Mouse (Mus musculus) v-Abl transformed pro-B cells (cell line): ENCODE measurements at regions not wholly inside any gene's neighbourhood (a gene's known extent, or its start where the extent isn't known, plus 50 kb on each side); places are given as distances from the start of the nearest gene placed in this dataset.
"Not testable (repeated sequence)": the region's sequence is repeated elsewhere in the genome, so short reads cannot be mapped to it uniquely, and the experiment has no call there.

Experiments
- in situ Hi-C, 2 experiments: fragments of 400-800 bp; cut with MboI; formaldehyde crosslinking; loops; one replicate each; pipeline ENCODE4 v1.15.1; 2025; ENCODE audit not compliant: unreplicated experiment in 2 of 2

DNA sequence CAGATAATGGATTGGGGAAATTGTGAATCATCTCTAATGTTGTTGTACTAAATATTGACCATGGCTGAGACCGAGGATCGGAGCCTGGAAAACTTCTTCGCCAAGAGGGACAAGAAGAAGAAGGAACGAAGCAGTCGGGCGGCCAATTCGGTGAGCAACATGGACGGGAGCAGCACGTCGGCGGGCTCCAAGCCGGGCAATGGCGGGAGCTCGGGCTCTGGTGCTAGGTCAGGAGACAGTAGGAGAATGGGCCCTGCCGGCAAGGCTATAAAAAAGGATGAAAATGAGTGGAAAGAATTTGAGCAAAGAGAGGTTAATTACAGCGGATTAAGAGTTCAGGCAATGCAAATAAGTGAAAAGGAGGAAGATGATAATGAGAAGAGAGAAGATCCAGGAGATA, 55.0 kb upstream of the Zfp990 start:
- in situ Hi-C loops: not testable (repeated sequence)

DNA sequence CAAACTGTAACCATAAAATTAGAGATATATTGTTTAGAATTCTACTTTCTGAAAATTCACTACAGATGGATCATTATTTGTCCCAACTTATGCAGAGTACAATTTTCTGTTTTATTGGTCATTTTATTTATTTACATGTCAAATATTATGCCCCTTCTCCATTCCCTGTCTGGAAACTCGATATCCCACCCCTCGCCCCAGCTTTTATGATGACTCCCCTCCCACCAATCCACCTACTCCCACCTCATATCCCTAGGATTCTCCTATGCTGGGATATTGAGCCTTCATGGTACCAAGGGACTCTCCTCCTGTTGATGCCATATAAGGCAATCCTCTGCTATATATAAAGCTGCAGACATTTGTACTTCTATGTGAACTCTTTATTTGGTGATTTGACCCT, 62.0 kb upstream of the Zfp990 start:
- in situ Hi-C loops: loop anchor here in 1 of 2 experiments (10.0 to 25.0 kb wide), 2 partner anchors 1676 to 1889 kb away; no protein-coding TSS in a partner anchor

DNA sequence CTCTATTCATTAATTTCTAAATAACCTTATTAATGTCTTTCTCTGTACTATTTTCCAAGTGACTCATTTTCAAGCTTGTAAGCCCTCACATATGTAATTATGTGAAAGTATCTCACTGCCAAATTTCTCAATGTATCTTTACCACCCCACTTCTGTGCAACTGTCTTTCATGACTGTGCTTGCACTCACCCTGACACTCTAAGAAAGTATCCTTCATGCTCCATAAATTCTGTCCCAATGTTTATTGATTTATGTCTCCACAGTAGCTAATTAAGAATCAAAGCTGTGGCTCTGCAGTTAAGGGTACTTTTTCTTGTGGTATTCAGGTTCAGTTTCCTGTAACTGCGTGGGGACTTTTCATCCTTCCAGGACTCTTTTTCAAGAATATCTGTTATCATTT, 73.8 kb upstream of the Zfp990 start:
- in situ Hi-C loops: loop anchor here in 1 of 2 experiments (10.0 to 25.0 kb wide), 2 partner anchors 1901 to 1998 kb away; no protein-coding TSS in a partner anchor

DNA sequence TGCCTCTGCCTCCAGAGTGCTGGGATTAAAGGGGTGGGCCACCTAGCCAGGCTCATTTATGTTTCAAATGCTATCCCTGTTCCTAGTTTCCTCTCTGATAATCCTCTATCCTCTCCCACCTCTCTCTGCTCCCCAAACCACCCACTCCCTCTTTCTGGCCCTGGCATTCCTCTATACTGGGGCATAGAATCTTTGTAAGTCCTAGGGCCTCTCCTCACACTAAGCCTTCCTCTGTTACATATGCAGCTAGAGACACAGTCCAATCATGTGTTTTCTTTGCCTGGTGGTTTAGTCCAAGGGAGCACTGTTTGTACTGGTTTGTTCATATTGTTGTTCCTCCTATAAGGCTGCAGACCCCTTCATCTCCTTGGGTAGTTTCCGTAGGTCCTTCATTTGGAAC, 76.0 kb upstream of the Zfp990 start:
- in situ Hi-C loops: loop anchor here in 1 of 2 experiments (10.0 to 25.0 kb wide), 2 partner anchors 1903 to 2000 kb away; no protein-coding TSS in a partner anchor

DNA sequence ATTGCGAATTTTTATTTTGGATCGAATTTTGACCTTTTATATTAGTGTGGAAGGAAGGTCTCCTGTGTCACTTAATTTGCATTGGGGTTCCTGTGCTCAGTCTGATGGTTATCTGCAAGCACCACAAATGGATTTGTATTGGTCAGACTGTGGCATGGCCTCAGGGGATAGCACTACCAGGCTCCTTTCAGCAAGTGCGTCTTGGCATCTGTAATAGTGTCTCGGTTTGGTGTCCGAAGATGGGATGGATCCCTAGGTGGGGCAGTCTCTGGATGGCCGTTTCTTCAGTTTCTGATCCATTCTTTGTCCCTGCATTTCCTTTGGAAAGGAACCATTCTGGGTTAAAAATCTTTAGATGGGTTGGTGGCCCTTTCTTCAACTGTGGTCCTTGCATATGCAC, 76.5 kb upstream of the Zfp990 start:
- in situ Hi-C loops: loop anchor here in 1 of 2 experiments (10.0 to 25.0 kb wide), 2 partner anchors 1903 to 2001 kb away; no protein-coding TSS in a partner anchor

DNA sequence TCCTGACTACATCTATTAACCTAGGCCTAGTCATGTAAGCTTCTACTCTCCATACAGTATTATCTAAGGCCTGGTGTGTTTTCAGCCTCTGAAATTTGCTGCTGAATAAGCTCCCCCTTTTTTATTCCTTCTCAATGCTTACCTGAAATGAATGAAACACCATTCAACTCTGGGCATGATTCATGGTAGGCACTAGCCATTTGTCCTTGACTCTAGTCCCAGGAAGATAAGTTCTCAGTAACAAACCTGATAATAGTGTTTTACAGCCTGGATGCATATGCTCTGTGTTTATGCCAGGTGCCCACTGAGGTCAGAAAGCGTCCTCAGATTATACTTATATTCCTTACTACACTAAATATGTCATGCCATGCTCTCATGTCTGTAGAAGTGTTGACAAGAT, 77.3 kb upstream of the Zfp990 start:
- in situ Hi-C loops: loop anchor here in 1 of 2 experiments (10.0 to 25.0 kb wide), 2 partner anchors 1904 to 2002 kb away; no protein-coding TSS in a partner anchor

DNA sequence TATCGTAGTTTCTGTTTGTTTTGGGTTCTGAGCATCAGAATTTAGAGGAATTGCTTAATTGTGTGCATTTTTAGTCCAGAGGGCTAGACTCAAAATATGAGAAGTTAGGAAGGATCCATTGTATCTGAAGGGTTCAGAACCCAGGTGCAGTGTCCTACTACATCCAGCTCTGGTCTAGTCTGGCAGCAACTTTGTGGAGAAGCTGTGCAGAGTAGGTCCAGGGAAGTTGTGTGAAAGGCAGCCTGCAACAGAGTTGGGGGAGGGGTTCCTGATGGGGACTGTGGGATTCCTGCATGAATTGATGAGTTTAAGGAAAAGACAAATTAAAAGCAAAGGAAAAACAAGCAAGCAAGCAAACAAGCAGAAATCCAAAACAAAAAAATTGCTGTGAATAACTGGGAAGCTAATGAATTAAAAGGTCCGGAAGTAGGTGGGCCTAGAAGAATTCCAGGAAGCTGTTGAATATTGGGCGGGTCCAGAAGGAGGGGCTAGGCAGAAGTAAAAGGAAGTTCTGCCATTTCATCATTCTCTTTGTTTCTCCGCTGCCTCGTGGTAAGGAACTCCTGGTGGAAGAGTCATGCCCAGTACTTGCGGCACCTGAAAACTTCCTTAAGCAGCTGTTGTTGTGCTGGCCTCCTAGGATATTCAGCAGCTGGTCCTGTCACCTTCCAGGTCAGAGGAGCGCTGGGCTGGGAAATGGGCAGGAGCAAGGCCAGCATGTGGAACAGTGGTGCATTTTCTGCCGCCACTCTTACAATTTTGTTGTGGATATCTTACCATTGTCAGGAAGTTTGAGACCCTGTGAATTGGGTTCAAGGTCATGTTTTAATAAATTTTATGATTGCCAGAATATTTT, 78.4 kb upstream of the Zfp990 start:
- in situ Hi-C loops: loop anchor here in 1 of 2 experiments (10.0 to 25.0 kb wide), 2 partner anchors 1905 to 2003 kb away; no protein-coding TSS in a partner anchor

DNA sequence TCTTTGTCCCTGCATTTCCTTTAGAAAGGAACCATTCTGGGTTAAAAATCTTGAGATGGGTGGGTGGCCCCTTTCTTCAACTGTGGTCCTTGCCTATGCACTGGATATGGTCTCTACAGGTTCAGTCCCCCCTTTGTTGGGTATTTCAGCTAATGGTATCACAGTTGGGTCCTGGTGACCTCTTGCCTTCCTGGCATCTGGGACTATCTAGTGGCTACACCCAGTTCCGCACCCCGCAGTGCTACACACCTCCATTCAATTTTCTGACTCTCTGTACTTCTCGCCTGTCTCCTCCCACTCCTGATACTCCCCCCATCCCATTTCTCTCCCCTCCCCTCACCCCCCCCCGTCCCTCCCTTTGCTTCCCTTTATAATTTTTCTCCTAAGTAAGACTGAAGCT, 92.7 kb upstream of the Zfp990 start:
- in situ Hi-C loops: not testable (repeated sequence)

DNA sequence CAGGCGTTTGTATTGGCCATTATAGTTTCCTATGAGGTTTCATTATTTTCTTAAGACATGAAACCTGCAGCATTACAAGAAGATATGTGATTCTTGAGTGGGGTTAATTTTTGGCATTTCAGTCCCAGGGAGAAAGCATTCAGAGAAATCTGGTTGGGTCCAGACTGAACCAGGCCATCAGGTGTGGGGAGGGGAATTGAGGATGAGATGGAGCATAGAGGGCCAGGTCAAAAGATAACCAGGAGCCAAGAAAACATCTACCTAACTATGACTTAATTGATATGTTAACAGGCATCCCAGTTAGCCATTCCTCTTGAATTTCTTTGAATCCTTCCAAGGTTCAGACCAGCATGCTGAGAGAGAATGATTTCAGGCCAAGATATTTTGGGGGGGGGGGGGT, 96.2 kb upstream of the Tnfrsf8 start:
- in situ Hi-C loops: no loop called here

DNA sequence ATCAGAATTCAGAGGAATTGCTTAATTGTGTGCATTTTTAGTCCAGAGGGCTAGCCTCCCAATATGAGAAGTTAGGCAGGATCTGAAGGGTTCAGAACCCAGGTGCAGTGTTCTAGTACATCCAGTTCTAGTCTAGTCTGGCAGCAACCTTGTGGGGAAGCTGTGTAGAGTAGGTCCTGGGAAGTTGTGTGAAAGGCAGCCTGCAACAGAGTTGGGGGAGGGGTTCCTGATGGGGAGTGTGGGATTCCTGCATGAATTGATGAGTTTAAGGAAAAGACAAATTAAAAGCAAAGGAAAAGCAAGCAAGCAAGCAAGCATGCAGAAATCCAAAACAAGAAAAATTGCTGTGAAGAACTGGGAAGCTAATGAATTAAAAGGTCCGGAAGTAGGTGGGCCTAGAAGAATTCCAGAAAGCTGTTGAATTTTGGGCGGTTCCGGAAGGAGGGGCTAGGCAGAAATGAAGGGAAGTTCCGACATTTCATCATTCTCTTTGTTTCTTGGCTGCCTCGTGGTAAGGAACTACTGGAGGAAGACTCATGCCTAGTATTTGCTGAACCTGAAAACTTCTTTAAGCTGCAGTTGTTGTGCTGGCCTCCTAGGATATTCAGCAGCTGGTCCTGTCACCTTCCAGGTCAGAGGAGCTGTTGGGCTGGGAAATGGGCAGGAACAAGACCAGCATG, 95.0 kb upstream of the Tnfrsf8 start:
- in situ Hi-C loops: loop anchor here in 1 of 2 experiments (5.0 kb wide), 1 partner anchor 172 kb away; no protein-coding TSS in a partner anchor

DNA sequence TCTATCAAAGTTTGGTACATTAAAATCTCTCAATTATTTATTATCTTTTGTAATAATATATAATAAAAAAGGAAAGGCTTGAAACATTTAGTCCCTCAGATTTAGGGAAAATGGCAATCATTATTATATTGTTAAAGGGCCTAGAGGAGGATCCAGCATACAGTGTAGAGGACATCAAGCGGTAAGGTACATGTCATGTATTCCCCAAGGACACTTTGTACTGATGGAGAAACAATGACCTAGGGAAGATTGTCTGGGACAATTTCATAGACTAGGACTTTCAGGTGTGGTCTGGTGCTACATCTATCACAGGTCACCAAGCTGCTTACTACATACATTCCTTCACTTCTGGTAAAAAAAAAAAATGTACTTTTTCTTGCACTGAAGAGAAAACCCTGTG, 91.1 kb upstream of the Tnfrsf8 start:
- in situ Hi-C loops: loop anchor here in 1 of 2 experiments (5.0 kb wide), 1 partner anchor 176 kb away; no protein-coding TSS in a partner anchor

DNA sequence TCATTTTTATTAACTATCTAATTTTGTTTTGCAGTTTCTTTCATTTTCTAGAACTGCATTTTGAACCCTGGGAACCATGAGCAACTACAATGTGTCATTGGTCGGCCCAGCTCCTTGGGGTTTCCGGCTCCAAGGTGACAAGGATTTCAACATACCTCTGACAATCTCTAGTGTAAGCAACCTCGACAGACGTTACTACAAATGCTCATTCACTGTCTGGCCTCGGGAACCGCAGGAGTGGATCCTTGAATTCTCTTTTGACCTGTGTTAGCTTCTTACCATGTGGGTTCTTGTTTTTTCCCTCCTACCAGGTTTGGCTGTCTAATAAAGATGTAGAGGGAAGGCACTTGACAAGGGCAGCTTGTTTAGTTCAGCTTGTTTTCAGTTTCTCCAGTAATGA, 89.3 kb upstream of the Tnfrsf8 start:
- in situ Hi-C loops: loop anchor here in 1 of 2 experiments (5.0 kb wide), 1 partner anchor 173 kb away; no protein-coding TSS in a partner anchor

DNA sequence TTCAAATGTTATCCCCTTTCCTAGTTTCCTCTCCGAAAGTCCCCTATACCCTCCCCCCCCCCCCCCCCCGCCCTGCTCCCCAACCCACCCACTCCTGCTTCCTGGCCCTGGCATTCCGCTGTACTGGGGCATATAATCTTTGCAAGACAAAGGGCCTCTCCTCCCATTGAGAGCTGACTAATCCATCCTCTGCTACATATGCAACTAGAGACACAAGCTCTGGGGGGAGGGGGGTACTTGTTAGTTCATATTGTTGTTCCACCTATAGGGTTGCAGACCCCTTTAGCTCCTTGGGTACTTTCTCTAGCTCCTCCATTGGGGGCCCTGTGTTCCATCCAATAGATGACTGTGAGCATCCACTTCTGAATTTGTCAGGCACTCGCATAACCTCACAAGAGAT, 63.9 kb upstream of the Tnfrsf8 start:
- in situ Hi-C loops: not testable (repeated sequence)

DNA sequence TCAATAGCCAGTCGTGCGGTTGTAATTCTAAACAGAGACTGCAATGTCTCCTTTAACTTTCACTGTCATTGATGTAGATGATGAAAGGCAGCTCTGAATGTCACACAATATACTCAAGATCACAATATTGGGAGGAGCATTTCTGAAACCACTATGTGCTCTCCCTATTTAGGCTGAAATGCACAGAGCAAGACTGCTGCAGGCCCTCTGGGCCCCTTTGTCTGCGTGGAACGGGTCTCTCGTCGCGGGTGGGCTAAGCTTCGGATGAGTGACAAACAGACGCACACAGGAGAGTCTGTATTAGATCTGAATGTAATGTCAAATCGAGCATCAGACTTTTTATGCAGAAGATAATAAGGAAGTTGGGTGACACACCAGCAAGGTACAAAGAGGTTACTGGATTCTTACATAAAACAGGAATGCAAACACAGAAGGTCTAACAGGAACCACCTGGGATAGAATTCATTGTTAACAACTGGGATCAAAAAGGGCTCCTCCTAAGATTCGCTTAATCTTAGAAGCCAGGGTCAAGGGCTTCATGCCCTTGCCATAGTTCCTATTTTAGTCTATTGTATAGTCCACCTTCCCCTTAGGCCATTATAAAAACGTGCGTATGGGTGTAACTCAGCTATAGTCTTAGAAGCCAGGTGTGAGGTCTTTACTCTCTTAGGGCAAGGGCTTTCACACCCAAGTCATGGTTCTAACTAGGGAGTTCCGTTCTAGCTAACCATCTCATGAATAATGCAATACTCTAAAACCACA, 62.5 kb upstream of the Tnfrsf8 start:
- in situ Hi-C loops: not testable (repeated sequence)

DNA sequence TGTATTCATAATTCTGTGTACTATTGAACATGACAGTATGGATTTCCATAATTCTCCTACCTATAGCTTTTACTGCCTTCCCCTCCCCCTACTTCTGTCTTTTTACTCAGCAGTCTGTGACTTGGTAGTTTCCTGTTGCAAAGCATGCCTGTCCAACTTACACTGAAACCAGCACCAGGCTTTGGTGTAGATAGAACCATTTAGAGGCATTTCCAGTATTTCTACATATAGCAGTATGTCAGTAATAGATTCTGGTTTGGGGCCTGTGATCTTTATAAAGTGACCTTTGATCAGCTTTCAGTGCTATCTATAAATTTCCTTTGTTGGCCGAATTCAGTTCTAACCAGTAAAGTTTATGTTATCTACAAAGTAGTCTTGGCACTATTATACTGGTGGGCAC, 54.8 kb upstream of the Tnfrsf8 start:
- in situ Hi-C loops: no loop called here

DNA sequence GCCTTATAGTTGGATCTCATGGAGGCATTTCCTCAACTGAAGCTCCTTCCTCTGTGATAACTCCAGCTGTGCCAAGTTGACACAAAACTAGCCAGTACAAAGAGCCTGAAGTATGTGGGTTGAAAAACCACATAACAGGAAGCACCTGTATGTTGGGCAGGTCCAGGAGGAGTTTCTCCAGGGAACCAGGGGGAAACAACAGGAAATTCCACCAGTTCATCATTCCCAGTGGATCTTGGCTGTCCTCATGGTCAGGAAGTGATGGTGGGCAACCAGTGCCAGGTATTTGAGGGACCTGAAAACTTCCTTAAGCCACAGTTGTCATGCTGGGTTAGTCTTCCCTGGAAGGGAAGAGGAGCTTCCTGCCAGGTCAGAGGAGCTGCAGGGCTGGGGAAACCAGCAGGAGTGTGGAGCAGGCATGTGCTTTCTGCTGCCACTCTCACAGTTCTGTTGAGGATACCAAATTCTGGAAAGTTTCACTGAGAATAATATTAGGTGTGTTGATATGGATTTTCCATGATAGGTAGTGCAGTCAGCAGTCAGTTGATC, 52.4 kb upstream of the Tnfrsf8 start:
- in situ Hi-C loops: no loop called here

DNA sequence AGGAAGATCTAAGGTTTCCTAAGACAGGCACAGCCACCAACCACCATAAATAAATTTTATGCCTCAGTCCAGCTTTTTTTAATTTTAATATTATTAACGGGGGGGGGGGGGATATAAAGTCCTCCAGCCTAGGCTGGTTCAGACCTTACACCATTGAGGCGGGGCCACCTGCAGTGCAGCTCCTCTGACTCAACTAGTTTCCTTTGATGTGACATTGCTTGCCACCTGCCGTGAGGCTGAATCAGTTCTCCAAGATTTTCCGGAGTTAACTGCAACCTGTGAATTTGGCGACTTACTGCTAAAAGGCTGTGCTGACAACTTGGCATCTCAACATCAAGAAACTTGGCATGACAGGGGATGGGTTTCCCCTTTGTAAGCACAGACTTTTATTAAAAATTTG, 51.3 kb upstream of the Tnfrsf8 start:
- in situ Hi-C loops: no loop called here

DNA sequence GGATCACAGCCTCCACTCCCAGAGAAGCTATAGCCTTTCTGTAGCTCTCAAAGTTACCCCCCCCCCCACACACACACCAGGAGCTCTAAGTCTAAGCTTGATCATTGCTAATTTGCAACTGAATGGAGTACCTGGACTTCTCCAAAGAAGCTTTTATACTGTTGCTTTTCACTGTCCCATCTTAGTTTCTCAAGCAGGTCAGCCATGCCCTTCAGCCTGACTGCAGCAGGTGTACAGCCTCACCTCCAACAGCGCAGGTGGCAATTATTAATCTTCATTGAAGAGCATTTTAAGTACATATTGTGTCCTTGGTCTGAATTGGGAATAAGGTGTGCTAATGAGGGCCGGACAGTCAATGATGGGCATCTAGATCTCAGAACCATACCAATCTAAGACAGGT, 50.8 kb upstream of the Tnfrsf8 start:
- in situ Hi-C loops: not testable (repeated sequence)
